Mouse (Mus musculus) cerebellum, postnatal 10 days (tissue): ENCODE measurements around the gene Astn2.
A peak's percentile ranks its signal among the peaks of the same experiment; 100 is the strongest.

Source experiments
- DNase-seq, 2 experiments: peaks; one replicate each; pipeline ENCODE4 v3.0.0; 2021; ENCODE audit warnings: mixed read lengths in 2 of 2

The Astn2 gene

DNA sequence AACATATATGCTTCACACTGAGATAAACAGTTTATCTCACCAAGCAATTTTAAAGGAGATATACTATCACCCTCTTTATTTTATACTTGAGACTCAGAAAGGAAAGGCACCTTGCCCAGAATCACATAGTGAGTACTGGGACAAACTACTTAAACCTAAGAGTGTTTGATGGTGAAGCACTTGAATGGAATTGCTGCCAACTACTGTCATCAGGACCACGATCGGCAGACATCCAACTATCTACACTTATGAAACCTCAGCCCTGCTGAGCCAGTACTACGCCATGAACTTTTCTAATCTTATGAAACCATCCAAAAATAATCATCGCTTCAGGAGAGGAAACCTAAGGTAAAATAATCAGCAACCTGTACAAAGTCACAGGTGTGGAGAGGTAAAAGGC lies 1005.0 kb downstream of the Astn2 start:
- DNase-seq, result no peak

DNA sequence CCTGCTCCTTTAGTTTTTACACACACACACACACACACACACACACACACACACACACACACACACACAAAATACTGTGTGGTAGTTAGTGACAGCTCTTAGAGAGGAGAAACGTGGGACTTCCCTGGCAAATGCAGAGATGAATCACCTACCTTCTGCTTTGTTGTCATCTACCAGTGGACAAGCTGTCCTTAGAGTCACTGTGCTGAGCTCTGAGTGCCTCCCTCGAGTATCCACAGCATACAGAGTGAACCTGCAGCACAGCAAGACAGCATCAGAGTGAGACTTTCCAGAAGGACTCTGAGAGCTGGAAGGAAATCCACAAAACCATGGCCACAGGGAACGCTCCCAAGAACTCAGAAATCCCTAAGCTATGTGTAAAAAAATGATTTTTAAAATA lies 1007.6 kb downstream of the Astn2 start:
- no peak for DNase-seq

DNA sequence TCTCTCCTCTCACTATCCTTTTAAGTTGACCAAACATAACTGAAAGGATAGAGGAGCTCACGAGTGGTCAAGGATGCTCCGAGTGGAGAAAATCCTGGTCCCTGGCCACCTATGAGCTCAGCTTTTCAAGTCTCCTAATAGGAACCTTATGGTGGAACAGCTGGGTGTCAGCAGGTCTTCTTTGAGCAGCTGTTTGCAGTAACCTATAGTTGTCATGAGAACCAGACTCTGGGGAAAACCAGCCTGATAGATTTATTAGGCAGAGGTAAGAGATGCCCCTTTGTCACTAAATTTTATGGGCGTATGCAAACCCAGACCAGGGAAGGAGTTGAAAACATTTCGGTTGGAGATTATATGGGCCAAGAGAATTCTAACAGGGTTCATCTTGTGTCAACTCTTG lies 1013.4 kb downstream of the Astn2 start:
- peak; percentile 8 to 16 for DNase-seq

GRCm38 (mm10) chr4:65383070-65383469 lies 1021.3 kb downstream of the Astn2 start:
- no peak for DNase-seq

GRCm38 (mm10) chr4:65379461-65379860 lies 1025.0 kb downstream of the Astn2 start:
- DNase-seq, result no peak

DNA sequence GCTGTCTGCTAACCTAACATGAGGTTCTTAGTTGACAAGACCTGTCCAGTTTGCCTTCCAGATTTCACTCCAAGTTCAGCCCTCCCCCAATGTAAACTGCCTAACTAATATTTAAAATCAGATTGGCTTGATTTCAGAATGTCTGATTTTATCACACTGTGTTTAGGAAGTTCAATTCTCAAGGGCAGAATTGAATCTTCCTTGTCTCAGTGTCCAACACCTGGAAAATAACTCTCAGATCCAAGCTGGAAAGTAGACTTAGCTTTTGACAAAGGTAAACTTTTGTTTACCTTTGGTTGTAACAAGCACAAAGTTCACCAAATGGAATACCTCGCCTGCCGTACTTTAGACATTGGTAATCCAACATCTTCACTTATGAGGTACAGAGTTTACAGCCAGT lies 1027.8 kb downstream of the Astn2 start:
- DNase-seq, result no peak

DNA sequence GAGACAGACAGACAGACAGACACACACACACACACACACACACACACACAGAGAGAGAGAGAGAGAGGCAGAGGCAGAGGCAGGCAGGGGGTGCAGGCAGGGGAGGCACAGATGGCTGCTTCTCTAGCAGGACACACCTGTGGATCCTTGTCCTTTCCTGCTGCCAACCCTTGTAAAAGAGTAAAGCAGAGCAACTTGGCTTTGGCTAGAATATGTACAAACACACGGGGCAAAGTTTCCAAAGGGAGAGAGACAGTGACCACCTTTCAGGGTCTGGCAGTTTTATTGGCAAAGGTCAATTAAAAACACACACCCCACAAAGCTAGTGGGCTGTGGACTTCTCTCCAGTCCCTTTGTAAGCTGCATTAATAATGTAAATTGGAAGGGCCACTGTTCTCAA lies 1030.6 kb downstream of the Astn2 start:
- no peak for DNase-seq

- DNase-seq, result no peak
Measured at GRCm38 (mm10) chr4:65372731-65373130, 1031.7 kb downstream of the Astn2 start.

GRCm38 (mm10) chr4:65367135-65367534 lies 1037.3 kb downstream of the Astn2 start:
- DNase-seq, result no peak

DNA sequence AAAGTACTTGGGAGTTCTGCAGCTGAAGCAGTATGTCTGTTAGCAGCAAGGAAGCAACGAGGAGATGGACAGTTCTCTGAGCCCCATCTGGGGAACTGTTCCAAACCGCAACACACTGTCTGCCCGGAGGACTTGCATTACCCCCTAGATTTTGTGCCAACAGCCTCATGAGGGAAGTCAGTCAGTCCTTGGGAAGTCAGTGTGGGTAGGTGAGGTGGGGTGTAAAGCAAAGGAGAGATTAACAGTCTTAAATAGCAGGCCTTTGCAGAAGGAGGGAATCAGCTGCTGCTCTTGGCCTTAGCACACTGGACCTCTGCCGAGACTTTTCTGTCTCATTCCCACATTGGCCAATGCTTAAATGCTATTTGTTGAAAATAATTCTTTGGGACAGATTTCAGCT lies 1049.8 kb downstream of the Astn2 start:
- DNase-seq, result peak; percentile 41 to 56

DNA sequence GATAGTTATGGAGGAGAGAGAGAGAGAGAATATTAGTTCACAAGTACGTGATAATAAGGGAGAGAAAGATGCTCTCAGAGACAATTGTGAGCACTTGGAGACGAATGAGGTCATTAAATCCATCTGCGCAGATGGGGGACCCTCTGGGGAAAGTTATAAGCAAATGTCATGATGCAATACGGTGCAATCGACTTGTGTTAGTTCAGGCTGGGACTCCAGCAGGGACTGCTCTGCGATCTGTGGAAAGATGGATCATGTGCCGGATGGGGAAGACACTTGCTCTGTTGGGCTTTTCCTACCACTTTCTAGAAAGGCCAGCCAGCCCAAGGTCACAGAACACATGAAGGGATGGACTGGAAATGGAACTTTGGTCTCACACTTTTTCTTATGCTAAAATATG lies 1053.9 kb downstream of the Astn2 start:
- DNase-seq, result no peak

DNA sequence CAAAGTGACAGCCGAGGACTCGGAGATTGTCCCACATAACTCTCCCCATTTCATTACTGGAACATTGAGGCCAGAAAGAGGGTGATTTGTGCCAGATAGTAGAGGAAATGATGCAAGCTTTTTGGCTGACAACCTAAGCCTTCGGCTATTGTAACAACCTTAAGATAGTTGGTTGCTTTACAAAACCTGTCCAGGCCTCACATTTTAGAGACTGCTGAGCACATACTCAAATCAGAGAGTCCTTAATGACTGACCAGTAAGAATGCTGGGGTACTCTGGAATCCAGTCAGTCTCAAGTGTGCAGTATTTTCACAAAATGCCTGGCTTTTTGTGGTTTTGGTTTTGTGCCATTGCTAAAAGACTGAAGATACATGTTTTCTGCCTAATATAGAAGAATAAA lies 1062.6 kb downstream of the Astn2 start:
- no peak for DNase-seq

DNA sequence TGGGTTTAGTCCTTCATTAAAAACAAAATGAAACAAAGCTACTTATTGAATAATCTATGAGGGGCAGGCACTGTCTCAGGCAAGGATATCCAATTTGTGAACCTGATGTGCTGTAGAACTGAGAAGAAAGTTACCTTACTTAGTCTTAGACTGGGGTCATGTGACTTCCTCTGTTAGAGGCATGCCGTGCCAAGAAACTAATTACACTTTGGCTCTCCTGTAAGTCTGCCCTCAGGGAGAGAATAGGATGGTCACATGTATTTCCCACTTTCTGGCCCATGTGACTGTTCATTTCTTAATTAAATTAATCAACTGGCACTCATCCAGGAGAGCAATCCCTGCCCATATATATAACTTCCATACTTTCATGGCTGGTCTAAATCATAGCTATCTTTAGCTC lies 1070.7 kb downstream of the Astn2 start:
- peak; percentile 18 to 33 for DNase-seq
